Mouse (Mus musculus): ENCODE data around the gene Vps13d. TPM values are rescaled to one million over a fixed set of nuclear protein-coding genes. Genes with fewer than 3 reads are reported as not detected.

Vps13d gene
- polyA plus RNA-seq, 1 experiment from 2014 or later, result 14.7 TPM

- no peak overlapping the region for H3K4me3 ChIP-seq (replicated peaks; ENCODE audit: low read depth, low read length)
- no peaks in the 10 kb centered on the region for H3K9me3 ChIP-seq (replicated peaks; ENCODE audit: low read length)
- no peaks in the 10 kb centered on the region for H3K4me1 ChIP-seq (replicated peaks; ENCODE audit: insufficient read depth, low read length)
- H3K27me3 ChIP-seq (ENCODE audit: insufficient read depth, low read length), result no peaks in the 10 kb centered on the region
- no peak overlapping the region for H3K27ac ChIP-seq
- DNase-seq (ENCODE audit: low spot score) (peak; percentile 8), ATAC-seq (replicated peaks; ENCODE audit: low FRiP score, low read depth) (no peak)
- peaks cover 47% of the 10 kb centered on the region for H3K36me3 ChIP-seq (ENCODE audit: insufficient read depth, low read length)
- H3K9ac ChIP-seq (ENCODE audit: low read depth, low read length), result no peak overlapping the region
- TF ChIP-seq CTCF (IDR thresholded peaks at IDR 0.05; ENCODE audit: low read depth), result no peak
- H3K4me2 ChIP-seq (ENCODE audit: low read length), result no peak overlapping the region
These were observed 64.8 kb downstream of the Vps13d start for GRCm38 (mm10) chr4:145129956-145130548.

GRCm38 (mm10) chr4:145125463-145126220, 69.2 kb downstream of the Vps13d start:
- 59% methylated on average over 4 of the region's 4 CpGs for WGBS
- no peaks in the 10 kb centered on the region for H3K4me1 ChIP-seq (replicated peaks; ENCODE audit: insufficient read depth, low read length)
- ATAC-seq (replicated peaks; ENCODE audit: low FRiP score, low read depth), result no peak
- no peaks in the 10 kb centered on the region for H3K9me3 ChIP-seq (replicated peaks; ENCODE audit: low read length)
- peak; percentile 50; the same call in 1 of the 2 replicates for TF ChIP-seq CTCF (IDR thresholded peaks at IDR 0.05; ENCODE audit: low read depth)
- no peak overlapping the region for H3K9ac ChIP-seq (ENCODE audit: low read depth, low read length)
- no peak overlapping the region for H3K27ac ChIP-seq
- no peak overlapping the region for H3K4me3 ChIP-seq (replicated peaks; ENCODE audit: low read depth, low read length)
- peak; percentile 52 for DNase-seq (ENCODE audit: low spot score)
- peaks cover 48% of the 10 kb centered on the region for H3K36me3 ChIP-seq (ENCODE audit: insufficient read depth, low read length)
- no peaks in the 10 kb centered on the region for H3K27me3 ChIP-seq (ENCODE audit: insufficient read depth, low read length)
- H3K4me2 ChIP-seq (ENCODE audit: low read length), result no peak overlapping the region

GRCm38 (mm10) chr4:145124419-145124818, 70.4 kb downstream of the Vps13d start:
- no peak overlapping the region for H3K27ac ChIP-seq
- no peak for ATAC-seq (replicated peaks; ENCODE audit: low FRiP score, low read depth)
- H3K9ac ChIP-seq (ENCODE audit: low read depth, low read length), result no peak overlapping the region
- WGBS, result 74% methylated on average over 4 of the region's 4 CpGs
- H3K36me3 ChIP-seq (ENCODE audit: insufficient read depth, low read length), result peaks cover 45% of the 10 kb centered on the region; the same call in 1 of the 2 replicates
- no peak overlapping the region for H3K4me2 ChIP-seq (ENCODE audit: low read length)
- H3K4me1 ChIP-seq (replicated peaks; ENCODE audit: insufficient read depth, low read length), result no peaks in the 10 kb centered on the region
- H3K4me3 ChIP-seq (replicated peaks; ENCODE audit: low read depth, low read length), result no peak overlapping the region
- TF ChIP-seq CTCF (IDR thresholded peaks at IDR 0.05; ENCODE audit: low read depth), result no peak
- no peak for DNase-seq (ENCODE audit: low spot score)
- no peaks in the 10 kb centered on the region for H3K27me3 ChIP-seq (ENCODE audit: insufficient read depth, low read length)
- no peaks in the 10 kb centered on the region for H3K9me3 ChIP-seq (replicated peaks; ENCODE audit: low read length)

GRCm38 (mm10) chr4:145111641-145112040, 83.2 kb downstream of the Vps13d start:
- no peak; the same call in 1 of the 2 replicates for ATAC-seq (replicated peaks; ENCODE audit: low FRiP score, low read depth)
- no peaks in the 10 kb centered on the region for H3K9me3 ChIP-seq (replicated peaks; ENCODE audit: low read length)
- no peak overlapping the region for H3K27ac ChIP-seq
- H3K36me3 ChIP-seq (ENCODE audit: insufficient read depth, low read length), result peaks cover 45% of the 10 kb centered on the region
- DNase-seq (ENCODE audit: low spot score), result peak; percentile 58
- no peak overlapping the region for H3K9ac ChIP-seq (ENCODE audit: low read depth, low read length)
- H3K4me1 ChIP-seq (replicated peaks; ENCODE audit: insufficient read depth, low read length), result no peaks in the 10 kb centered on the region
- WGBS, result 20% methylated on average over 4 of the region's 4 CpGs
- no peak overlapping the region for H3K4me3 ChIP-seq (replicated peaks; ENCODE audit: low read depth, low read length)
- no peak overlapping the region for H3K4me2 ChIP-seq (ENCODE audit: low read length)
- TF ChIP-seq CTCF (IDR thresholded peaks at IDR 0.05; ENCODE audit: low read depth), result no peak
- no peaks in the 10 kb centered on the region for H3K27me3 ChIP-seq (ENCODE audit: insufficient read depth, low read length)

- ATAC-seq (replicated peaks; ENCODE audit: low FRiP score, low read depth) (no peak), DNase-seq (ENCODE audit: low spot score) (no peak)
- no peaks in the 10 kb centered on the region for H3K27me3 ChIP-seq (ENCODE audit: insufficient read depth, low read length)
- no peak overlapping the region for H3K4me2 ChIP-seq (ENCODE audit: low read length)
- no peaks in the 10 kb centered on the region for H3K4me1 ChIP-seq (replicated peaks; ENCODE audit: insufficient read depth, low read length)
- no peaks in the 10 kb centered on the region for H3K9me3 ChIP-seq (replicated peaks; ENCODE audit: low read length)
- H3K4me3 ChIP-seq (replicated peaks; ENCODE audit: low read depth, low read length), result no peak overlapping the region
- whole genome bisulfite sequencing, result 85% methylated on average over 6 of the region's 6 CpGs
- no peak overlapping the region for H3K9ac ChIP-seq (ENCODE audit: low read depth, low read length)
- no peak overlapping the region for H3K27ac ChIP-seq
- TF ChIP-seq CTCF (IDR thresholded peaks at IDR 0.05; ENCODE audit: low read depth), result no peak
- H3K36me3 ChIP-seq (ENCODE audit: insufficient read depth, low read length), result peaks cover 46% of the 10 kb centered on the region
These were observed 84.1 kb downstream of the Vps13d start for GRCm38 (mm10) chr4:145110736-145111135.

GRCm38 (mm10) chr4:145106796-145107195, 88.0 kb downstream of the Vps13d start:
- H3K36me3 ChIP-seq (ENCODE audit: insufficient read depth, low read length), result peaks cover 45% of the 10 kb centered on the region
- no peak overlapping the region for H3K27ac ChIP-seq
- DNase-seq (ENCODE audit: low spot score) (no peak), ATAC-seq (replicated peaks; ENCODE audit: low FRiP score, low read depth) (no peak)
- WGBS, result 73% methylated on average over 6 of the region's 6 CpGs
- no peaks in the 10 kb centered on the region for H3K4me1 ChIP-seq (replicated peaks; ENCODE audit: insufficient read depth, low read length)
- H3K27me3 ChIP-seq (ENCODE audit: insufficient read depth, low read length), result no peaks in the 10 kb centered on the region
- no peak overlapping the region for H3K4me2 ChIP-seq (ENCODE audit: low read length)
- H3K9me3 ChIP-seq (replicated peaks; ENCODE audit: low read length), result no peaks in the 10 kb centered on the region
- no peak for TF ChIP-seq CTCF (IDR thresholded peaks at IDR 0.05; ENCODE audit: low read depth)
- no peak overlapping the region for H3K4me3 ChIP-seq (replicated peaks; ENCODE audit: low read depth, low read length)
- H3K9ac ChIP-seq (ENCODE audit: low read depth, low read length), result no peak overlapping the region

Measured in kidney, postnatal 0 days (tissue).